Mouse (Mus musculus) cerebellum, adult 11-12 months (tissue): ENCODE results near the gene Socs1.
A peak's percentile ranks its signal among the peaks of the same experiment; 100 is the strongest.
"Not testable (repeated sequence)": the region's sequence is repeated elsewhere in the genome, so short reads cannot be mapped to it uniquely, and the experiment has no call there.

Source experiments
- DNase-seq: peaks from one replicate; pipeline ENCODE4 v3.0.0; 2022

The Socs1 gene

GRCm38 (mm10) chr16:10785371-10786231 is at the start of gene Socs1:
Gene Socs1 (minus strand): TSS chr16:10785536.
- peak; percentile 71 for DNase-seq

GRCm38 (mm10) chr16:10834542-10834910 is 49.2 kb upstream of the Socs1 start:
- no peak for DNase-seq

GRCm38 (mm10) chr16:10828461-10828805 is 43.1 kb upstream of the Socs1 start:
- no peak for DNase-seq

GRCm38 (mm10) chr16:10827766-10828460 is 42.6 kb upstream of the Socs1 start:
- DNase-seq = no peak

DNA sequence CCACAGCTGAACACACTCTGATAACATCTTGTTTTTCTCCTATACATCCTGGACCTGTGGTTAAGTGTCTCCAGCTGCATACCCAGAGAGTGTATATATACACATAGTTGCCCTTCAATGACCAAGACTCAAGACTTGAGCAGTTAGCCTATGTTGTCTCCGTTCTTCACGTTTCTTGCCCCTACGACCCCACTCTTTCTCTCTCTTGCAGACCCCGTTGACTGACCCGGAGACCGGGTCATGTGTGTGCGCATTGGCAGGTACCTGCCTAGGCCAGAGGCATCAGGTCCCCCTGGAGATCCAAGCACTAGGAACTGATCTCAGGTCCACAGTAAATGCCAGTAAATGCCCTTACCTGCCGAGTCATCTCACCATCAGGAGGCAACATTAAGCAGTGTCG is 41.9 kb upstream of the Socs1 start:
- no peak for DNase-seq

GRCm38 (mm10) chr16:10825840-10826239 is 40.5 kb upstream of the Socs1 start:
- no peak for DNase-seq

DNA sequence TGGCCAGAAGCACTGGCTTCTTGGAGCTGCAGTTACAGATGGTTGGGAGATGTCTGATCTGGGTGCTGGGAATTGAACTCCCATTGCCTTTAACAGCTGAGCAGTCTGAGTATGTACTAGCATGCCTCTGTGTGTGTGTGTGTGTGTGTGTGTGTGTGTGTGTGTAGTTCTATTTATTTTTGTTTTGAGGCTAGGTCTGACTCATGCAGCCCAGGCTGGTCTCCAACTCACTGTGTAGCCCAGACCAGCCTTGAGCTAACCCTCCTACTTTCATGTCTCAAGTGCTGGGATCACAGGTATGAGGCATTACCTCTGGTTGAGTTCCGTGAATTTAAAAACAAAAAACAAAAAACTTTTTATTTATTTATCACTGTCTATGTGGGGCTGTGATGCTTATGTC is 39.2 kb upstream of the Socs1 start:
- no peak for DNase-seq

GRCm38 (mm10) chr16:10821387-10821786 is 36.1 kb upstream of the Socs1 start:
- DNase-seq = no peak

DNA sequence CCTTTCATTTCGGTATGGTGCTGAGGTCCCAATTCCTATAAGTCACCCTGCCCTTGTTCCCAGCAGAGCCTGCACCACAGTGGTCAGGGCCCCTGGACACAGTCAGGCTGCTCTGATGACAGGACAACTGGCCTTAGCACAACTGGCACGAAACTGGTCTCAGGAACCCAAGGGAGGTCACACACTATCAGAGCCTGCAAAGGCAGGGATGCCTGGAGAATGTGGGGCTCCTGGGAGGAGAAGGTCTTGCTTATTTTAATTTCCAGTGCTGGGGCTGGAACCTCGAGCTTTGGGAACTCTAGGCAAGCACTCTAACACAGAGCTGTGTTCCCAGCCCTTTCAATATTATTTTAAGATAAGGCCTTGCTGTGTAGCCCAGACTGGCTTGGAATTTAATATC is 34.6 kb upstream of the Socs1 start:
- no peak for DNase-seq

GRCm38 (mm10) chr16:10818579-10819135 is 33.3 kb upstream of the Socs1 start:
- no peak for DNase-seq

GRCm38 (mm10) chr16:10814864-10815263 is 29.5 kb upstream of the Socs1 start:
- DNase-seq = no peak

DNA sequence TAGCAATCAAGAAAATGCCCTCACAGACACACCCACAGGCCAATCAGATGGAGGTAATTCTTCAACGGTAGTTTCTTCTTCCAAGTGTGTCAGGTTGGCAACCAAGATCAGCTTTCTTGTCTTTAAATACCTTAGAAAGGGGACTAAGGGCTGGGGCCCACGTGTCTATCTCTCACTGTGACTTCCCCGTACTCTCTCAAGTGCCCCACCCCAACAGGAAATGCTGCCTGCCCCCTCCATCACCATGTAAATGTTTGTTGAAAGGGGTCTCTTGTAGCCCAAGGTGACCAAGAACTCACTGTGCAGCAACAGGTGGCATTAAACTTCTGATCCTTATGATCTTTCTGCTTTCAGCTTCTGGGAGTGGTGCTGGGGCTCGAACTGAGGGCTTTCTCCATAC is 28.4 kb upstream of the Socs1 start:
- no peak for DNase-seq

GRCm38 (mm10) chr16:10812865-10813371 is 27.6 kb upstream of the Socs1 start, which contains the start of gene Gm11172:
Gene Gm11172 (plus strand): TSS chr16:10812915.
- DNase-seq = no peak

DNA sequence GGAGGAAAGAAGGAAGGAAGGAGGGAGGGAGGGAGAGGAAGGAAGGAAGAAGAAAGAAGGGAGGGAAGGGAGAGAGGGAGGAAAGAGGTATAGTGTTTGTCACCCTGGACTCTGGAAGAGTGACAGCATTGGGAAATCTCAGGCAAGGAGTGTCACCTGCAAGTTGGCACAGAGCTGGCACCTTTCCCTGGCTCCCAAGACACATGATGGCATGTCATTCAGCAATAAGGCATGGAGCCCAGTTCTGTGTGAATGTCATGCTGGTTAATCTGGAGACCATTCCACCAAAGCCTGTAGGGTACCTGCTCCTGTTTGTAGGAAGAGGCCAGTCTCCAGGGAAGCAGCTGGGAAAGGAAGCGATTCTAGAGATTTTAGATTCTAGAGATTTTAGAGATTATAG is 25.0 kb upstream of the Socs1 start:
- peak; percentile 15 for DNase-seq

GRCm38 (mm10) chr16:10805789-10806527 is 20.6 kb upstream of the Socs1 start, which contains the start of gene Prm1:
Gene Prm1 (minus strand): TSS chr16:10805839.
- DNase-seq = no peak

- not testable (repeated sequence) for DNase-seq
Observed at GRCm38 (mm10) chr16:10802420-10802819, 17.1 kb upstream of the Socs1 start.

DNA sequence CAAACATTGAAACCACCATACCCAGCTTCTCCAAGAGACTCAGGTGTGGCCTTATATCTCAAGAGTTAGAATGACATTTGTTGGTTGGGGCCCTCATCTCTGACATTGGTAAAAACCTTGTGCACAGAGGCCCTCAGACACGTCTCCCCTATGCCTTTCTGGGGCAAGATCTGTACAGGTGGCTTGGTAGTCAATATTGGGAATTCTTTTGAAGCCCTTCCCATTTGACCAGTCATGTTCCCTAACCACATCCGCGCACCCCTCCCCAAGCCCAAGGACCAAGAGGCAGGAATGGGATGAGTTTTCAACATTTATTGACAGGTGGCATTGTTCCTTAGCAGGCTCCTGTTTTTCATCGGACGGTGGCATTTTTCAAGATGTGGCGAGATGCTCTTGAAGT is 10.7 kb upstream of the Socs1 start, which contains the start of gene Prm2:
Gene Prm2 (minus strand): TSS at position 101 of the 400 bp plus-strand sequence.
- DNase-seq = no peak

- no peak for DNase-seq
Observed at GRCm38 (mm10) chr16:10790702-10791101, 5.4 kb upstream of the Socs1 start, which contains the start of gene Prm3. Gene Prm3 (minus strand): TSS chr16:10790914.

- no peak for DNase-seq
Observed at GRCm38 (mm10) chr16:10788866-10789265, 3.5 kb upstream of the Socs1 start.

DNA sequence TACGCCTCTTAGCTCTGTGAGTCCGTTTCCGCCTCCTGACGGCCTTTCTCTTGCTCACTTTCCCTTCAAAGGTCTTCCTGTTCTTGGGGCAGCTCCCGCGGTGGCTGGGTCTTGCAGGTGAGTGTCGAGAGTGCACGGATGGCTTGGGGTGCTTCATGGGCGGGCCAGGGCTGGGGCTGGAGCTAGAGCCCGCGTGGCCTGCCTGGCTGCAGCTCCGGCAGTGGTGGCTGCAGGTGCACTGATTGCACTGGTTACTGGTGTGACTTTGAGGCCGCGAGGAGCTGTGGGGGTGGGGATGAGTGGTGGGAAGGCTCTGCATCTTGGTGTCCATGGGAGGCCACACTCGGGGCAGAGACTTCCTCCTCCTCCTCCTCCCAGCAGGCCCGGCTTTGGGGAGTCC is 2.9 kb upstream of the Socs1 start, which contains the start of gene Tnp2:
Gene Tnp2 (minus strand): TSS at position 390 of the 400 bp plus-strand sequence.
- DNase-seq = peak; percentile 30

DNA sequence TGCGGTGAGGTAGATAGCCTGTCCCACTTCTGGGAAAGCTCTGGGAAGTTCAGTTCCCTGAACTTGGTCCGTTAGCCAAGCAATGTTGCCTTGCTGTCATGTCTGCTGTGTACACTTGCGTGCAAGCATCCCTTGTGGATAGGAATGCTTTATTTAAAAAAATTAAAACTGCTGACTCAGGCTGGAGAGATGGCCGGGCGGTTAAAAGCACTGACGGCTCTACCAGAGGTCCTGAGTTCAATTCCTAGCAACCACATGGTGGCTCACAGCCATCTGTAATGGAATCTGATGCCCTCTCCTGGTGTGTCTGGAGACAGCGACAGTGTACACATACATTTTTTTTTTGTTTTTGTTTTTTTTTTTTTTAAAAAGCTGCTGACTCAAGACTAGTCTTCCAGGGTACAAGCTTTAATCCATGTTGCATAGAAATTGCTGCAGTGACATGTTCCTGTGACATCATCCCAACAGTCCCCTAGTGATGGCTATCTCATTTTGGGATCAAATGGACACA is 2.3 kb upstream of the Socs1 start:
- no peak for DNase-seq

- peak; percentile 41 for DNase-seq
Observed at GRCm38 (mm10) chr16:10786782-10787547, 1.6 kb upstream of the Socs1 start.
